Mouse (Mus musculus) small intestine, adult 2 months (tissue): ENCODE measurements around the gene Chmp4b.

ENCODE experiments used
- CTCF ChIP-seq: fragments of 200-500 bp; IDR thresholded peaks from 2 replicates; pipeline ENCODE4 v1.5.1; 2012; ENCODE audit warnings: low read depth, mild to moderate bottlenecking, control low read depth, inconsistent platforms, low read length, moderate library complexity, mixed read lengths; ENCODE audit not compliant: insufficient replicate concordance, insufficient read length; ENCODE audit errors: extremely low read depth
- POLR2A ChIP-seq: fragments of 200-500 bp; IDR thresholded peaks from 2 replicates; pipeline ENCODE4 v1.6.1; 2012; ENCODE audit warnings: low read depth, mild to moderate bottlenecking, control low read depth, inconsistent platforms, low read length, moderate library complexity

DNA sequence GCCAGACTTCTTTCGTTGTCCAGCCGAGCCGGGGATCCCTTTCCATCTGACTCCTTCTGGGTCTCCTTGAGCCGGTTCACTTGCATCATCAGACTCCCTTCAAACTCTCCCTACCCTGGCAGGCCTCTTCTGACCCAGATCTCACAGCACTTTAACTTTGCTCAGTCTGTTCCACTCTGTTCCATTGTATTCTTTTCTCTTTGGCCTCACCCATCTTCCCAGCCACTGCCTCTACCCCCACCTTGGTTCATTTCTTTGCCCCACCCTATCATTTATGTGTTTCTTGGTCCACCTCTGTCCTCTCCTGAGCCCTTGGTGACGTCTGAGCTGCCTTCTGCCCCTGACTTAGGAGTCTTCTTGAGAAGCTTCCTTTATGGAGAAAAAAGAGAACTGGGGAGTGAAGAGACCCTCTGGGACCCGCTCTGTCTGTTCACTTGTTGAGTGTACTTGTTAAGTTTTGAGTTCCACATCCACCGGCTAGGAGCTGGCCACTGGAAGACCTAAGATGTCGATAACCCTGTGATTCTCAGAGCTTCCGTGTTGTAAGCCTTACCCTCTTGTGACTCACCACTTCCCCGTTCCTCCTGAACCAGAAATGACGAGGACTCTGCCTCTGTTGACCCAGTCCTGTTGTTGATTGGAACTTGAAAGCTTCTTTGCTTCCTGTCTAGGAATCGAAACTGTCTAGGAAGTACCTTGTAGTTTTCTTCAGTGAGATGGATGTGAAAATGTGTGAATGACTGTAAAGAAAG is 6.2 kb downstream of the Chmp4b start:
- peak; percentile 52; the same call in 1 of the 2 replicates for TF ChIP-seq POLR2A
- no peak for TF ChIP-seq CTCF
